Mouse (Mus musculus): ENCODE results near the gene Tomm34.
"Not testable (repeated sequence)": the region's sequence is repeated elsewhere in the genome, so short reads cannot be mapped to it uniquely, and the experiment has no call there.

The Tomm34 gene

DNA sequence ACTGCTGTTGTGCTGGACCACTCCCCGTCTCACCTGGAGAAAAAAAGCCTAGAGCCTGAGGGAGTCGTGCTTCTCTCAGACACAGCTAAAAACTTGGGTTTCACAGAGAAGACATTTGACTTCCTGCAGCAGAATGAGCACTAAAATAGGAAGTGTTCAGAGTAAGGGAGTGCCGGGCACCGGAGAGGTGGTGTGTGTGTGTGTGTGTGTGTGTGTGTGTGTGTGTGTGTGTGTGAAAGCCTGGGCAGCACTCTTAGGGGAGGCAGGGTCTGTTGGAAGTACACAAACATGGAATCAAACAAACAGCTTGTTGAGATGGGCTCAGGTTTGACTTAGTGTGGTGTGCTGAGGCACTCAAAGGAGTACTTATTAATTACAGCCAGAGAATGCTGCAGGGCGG, 4.1 kb upstream of the Tomm34 start:
- no peak for DNase-seq

DNA sequence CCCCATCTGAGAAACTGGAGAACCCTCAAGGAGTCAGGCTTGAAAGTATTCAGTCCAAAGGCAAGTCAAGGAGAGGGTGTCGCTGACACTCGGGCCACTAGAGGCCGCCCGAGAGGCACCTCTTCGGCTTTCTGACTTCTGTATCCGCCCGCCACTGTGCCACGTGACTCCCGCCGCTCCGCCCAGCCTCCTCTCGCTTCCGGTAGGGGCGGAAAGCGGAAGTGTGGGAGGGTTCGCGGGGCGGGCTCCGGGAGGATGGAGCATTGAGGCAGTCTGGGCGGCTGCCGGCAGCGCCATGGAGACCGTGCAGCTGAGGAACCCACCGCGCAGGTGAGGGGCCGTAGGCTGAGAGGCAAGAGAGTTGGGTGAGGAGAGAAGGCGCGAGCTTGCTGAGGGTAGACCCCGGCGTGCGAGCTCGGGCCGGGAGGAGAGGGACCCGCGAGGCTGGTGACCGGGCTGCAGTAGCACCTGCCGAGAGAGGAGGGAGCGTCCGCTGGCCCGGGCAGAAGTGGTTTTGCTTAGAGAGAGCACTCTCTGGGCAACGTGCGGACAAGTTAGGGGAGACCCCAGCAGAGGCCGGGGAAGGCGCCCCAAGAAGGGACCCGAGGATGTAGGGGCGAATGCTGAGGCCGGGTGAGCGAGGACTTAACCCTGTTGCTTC, 3.1 kb upstream of the Tomm34 start:
- peak; percentile 97 for DNase-seq

DNA sequence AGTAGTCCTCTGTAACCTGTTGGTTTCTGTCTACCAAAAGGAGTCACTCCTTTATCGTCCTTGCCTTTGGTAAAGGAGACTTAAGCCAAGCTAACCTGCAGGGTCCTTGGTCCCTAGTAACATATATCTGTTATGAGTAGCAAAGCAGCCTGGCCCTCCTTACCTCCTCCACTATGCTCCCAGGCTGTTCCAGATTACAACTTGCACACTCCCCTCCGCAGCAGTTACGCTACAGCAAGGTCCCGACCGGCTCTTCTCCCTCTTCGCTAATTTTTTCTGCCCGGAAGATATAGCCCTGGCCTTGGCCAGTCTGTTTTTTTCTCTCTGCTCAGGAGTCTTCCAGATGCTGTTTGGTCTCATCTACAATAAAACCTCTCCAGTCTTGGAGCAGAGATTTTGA, 2.2 kb upstream of the Tomm34 start:
- DNase-seq, result peak; percentile 44

GRCm38 (mm10) chr2:164072109-164072508, 1.1 kb upstream of the Tomm34 start:
- no peak for DNase-seq

DNA sequence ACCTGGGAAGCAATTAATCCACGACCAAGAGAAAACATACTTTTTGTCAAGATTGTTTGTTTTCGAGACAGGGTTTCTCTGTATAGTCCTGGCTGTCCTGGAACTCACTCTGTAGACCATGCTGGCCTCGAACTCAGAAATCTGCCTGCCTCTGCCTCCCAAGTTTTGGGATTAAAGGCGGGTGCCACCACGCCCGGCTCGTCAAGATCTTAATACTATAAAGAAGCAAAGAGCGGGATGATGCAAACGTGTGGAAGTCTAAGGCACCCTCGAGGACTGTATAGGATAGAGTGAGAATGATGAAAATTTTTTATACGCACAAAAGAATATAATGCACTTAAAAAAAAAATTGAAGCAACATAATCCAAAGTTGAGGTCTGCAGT, 460 bp upstream of the Tomm34 start:
- not testable (repeated sequence) for DNase-seq

DNA sequence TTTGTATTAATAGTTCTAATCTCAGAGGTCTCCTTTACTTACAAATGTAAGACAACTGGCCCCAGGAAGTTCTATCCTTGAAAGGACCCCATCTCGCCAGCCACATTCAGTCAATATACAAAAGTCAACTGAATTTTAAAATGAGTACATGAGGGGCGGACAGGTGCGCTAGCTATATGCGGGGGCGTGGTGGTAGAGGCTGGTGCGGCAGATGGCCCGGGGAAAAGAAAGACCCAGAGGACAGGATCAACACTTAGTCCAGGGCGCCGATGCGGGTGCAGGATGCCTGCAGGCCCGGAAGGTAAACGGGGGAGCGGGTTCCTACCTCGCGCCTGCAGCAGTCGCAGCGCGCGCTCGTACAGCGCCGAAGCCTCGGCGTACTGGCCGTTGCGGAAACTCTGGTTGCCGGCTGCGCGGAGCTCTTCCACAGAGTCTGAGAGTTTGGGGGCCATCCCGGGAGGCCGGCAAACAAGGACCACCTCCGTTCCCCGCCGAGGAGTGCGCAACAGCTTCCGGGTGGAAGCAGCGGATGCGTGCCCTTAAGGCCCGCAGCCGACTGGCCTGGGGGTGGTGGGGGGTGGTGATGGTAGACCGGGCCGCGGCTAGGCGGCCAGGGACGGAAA, 716 bp downstream of the Tomm34 start, which contains the start of gene Stk4:
TSS of gene Stk4 (plus strand) at position 181 of the 623 bp plus-strand sequence.
- DNase-seq, result no peak

DNA sequence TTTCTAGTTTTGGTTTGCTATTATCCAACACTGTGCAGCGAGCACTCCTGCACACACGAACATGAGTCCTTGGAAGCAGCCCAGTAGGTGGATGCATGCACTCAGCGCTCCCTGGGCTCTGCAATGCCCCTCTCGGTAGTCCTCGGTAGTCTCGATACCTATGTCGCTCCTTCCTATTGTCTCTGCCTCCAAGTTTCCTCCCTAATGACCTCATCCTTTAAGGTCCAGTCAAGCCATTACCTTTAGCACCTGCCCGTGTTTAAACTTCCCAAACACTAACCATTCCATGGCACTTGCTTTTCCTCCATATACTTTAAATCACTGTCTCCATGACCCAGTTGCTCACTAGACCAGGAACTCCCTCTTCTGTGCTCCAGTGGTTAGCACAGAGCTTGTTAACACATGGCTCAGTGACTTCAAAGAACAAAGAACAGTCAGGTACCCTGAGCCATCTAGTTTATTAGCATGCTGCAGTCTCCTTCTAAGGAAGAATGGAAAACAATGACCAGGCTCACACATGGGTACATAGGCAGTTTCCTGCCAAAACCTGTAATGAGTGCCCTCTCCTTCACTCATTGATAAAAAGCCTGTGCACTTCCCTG, 11.2 kb downstream of the Tomm34 start:
- no peak for DNase-seq

GRCm38 (mm10) chr2:164054671-164055070, 16.3 kb downstream of the Tomm34 start:
- DNase-seq, result no peak

- DNase-seq, result peak; percentile 89
These were observed 17.2 kb downstream of the Tomm34 start for GRCm38 (mm10) chr2:164053767-164054166.

DNA sequence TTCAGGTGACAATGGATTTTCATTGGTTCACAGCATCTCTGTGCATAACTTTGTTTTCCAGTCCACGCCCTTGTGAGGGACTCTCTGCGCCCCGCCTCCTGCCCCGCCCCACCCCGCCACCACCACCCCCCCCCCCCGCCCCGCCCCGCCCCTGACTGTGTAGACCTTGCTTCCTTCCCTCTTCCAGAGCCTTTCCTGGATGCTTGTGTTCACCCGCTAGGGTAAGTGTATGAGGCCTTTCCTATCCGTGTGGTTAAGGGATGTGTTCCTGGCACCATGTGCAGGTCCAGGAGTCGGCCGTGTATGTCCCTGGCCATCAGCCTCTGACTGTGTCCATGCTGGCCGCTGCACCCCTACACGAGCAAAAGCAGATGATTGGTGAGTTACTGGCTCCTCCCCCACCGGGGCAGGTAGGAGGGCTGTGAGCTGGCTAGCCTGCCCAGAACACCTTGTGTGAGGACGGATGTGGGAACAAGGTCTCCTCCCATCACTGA, 23.7 kb downstream of the Tomm34 start:
- DNase-seq, result peak; percentile 78

DNA sequence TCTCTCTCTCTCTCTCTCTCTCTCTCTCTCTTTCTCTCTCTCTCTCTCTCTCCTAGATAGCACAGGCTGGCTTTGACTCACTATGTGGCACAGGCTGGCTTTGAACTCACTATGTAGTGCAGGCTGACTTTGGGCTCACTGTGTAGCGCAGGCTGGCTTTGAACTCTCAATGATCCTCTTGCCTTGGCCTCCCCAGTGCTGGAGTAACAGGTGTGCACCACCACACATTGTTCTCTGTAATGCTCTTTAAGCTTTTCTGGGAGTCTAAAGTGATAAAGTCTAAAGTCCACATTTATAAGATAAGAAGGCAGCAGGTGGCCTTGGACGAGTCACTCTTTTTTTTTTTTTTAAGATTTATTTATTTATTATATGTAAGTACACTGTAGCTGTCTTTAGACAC, 29.4 kb downstream of the Tomm34 start:
- no peak for DNase-seq

DNA sequence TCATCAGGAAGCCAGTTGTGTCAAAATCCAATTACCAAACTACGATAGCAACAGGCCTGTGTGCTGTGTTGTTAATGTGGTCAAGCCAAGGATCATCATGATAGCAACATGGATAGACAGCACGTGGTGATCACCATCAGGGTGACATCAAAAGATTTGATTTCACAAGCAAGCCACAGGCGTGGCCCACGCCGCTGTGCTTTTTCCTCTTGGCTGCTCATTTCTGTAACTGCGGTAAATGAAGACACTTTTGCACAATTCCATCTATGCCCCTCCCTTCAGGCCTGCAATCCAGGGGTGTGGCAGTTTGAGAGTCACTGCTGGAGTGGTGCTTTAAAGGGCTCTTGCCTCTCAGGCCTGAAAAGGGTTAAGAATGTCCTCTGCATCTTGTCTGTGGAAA, 30.0 kb downstream of the Tomm34 start:
- no peak for DNase-seq

DNA sequence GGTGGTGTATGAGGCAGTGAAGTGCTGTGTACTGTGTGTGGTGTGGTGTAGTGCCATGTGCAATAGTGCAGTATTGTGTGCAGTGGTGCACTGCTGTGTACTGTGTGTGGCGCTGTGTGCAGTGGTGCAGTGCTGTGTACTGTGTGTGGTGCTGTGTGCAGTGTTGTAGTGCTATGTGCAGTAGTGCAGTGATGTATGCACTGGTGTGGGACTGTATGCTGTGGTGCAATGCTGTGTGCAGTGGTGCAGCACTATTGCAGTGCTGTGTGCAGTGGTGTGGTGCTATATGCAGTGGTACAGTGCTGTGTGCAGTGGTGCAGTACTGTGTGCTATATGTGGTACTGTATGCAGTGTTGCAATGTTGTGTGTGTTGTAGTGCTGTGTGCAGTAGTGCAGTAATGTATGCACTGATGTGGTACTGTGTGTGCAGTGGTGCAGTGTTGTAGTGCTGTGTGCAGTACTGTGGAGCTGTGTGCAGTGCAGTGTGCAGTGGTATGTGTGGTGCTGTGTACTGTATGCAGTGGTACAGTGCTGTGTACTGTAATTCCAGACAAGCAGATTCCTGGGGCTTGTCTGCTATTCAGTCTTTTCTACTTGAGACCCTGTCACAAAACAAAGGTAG, 32.5 kb downstream of the Tomm34 start:
- DNase-seq, result no peak

- DNase-seq, result no peak
These were observed 34.4 kb downstream of the Tomm34 start for GRCm38 (mm10) chr2:164036520-164037019.

DNA sequence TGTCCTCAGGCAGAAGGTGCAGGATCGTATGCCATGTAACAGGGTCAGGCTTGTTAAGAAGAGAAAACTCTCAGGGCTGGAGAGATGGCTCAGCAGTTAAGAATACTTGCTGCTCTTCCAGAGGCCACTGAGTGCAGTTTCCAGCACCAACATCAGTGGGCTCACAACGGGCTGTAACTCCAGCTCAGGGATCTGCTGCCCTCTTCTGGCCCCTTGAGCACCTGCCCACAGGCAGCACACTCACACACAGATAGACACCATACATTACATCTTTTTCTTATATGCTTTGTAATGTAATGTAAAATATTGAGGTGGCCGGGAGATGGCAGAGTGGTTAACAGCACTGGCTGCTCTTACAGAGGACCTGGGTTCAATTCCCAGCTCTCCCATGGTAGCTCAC, 38.0 kb downstream of the Tomm34 start:
- DNase-seq, result no peak

- DNase-seq, result no peak
These were observed 39.8 kb downstream of the Tomm34 start for GRCm38 (mm10) chr2:164031147-164031546.

- no peak for DNase-seq
These were observed 45.8 kb downstream of the Tomm34 start, which contains the start of gene Pabpc1l for GRCm38 (mm10) chr2:164025150-164025549. Gene Pabpc1l (plus strand): TSS chr2:164025450.

DNA sequence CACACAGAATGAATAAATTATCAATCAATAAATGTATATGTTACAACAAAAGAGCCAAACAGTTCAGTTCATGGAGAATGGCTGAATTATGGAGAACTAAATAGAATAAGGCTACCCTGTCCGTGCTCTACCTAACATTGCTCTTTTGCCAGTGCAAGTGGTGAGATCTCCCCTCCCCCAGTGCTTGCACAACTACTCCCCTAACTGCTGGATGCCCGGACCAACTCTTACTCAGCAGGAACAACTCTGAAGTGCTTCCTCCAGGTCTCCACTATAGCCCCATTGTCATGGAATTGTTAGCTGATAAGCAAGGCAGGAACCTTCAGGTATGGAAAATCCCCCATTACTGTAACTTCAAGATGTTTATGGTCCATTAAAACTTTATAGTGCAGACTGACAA, 48.9 kb downstream of the Tomm34 start:
- no peak for DNase-seq

DNA sequence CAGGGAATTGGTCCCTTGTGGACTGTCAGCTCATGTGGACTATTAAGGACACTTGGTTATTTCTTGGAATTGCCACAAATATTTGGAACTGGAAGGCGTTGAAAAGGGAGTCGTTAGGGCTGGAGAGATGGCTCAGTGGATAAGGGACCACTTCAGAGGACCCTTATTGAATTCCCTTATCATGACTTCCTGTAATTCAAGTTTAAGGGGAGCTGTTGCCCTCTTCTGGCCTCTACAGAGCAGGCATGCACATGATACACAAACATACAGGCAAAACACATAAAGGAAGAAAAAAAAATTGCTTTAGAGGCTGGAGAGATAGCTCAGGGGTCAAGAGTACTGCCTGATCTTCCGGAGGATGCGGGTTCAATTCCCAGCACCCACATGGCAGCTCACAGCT, 51.0 kb downstream of the Tomm34 start:
- no peak for DNase-seq

- no peak for DNase-seq
These were observed 52.1 kb downstream of the Tomm34 start for GRCm38 (mm10) chr2:164018910-164019309.

GRCm38 (mm10) chr2:164015304-164015703, 55.7 kb downstream of the Tomm34 start:
- DNase-seq, result no peak

DNA sequence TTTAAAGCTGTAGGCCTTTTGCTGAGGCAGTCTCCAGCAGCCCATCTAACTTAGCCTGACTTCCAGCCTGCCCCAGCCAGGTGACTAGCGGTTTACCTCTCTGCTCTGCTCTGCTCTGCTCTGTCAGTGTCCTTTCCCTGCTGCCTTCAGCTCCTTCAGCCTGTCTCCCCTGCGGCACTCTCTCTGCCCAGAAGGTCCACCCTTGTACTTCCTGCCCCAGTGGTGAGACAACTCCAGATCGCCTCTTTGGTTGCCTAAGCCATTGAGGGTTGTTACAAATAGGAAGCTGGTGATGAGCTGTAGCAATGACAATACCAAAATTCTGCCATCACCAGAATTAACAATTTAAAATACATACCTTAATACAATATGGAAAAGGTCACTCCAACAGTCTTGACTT, 60.0 kb downstream of the Tomm34 start:
- DNase-seq, result no peak

DNA sequence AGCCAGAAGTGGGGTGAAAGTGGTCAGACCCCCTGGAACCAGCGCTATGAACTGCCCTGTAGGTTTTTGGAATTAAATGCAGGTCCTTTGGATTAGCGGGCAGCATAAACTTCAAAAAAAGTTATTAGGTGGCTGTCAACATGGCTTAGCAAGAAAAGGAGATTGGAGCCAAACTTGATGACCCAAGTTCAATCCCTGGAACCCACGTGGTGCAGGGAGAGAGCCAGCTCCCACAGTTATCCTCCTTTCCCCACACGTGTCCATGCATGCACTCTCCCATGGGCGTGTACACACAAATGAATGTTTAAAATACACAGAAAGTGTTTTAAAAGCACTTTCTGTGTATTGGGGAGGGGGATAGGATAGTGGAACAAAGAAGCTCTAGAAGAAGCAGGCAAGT, 60.5 kb downstream of the Tomm34 start:
- no peak for DNase-seq

DNA sequence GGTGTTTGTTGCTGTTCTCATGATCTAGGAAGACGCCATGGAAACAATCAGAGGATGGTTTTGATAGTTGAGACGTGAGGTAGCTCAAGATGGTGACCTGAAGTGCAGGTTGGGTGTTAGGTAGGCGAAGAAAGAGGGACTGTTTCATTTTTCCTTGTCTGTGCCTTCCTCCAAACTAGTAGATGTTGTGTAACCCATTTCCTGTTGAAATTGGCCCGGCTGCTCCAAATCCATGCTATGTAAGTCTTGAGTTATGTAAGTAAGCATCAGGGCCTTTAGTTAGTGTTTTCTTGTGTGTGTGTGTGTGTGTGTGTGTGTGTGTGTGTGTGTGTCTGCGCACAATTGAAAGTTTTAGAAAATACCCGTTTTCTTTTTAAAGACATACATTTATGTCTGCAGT, 61.7 kb downstream of the Tomm34 start:
- no peak for DNase-seq

Measured in cerebellum, adult 9-10 months (tissue).